Mouse (Mus musculus): ENCODE measurements at regions not wholly inside any gene's neighbourhood (a gene's known extent, or its start where the extent isn't known, plus 50 kb on each side); places are given as distances from the start of the nearest gene placed in this dataset.
"Not testable (repeated sequence)": the region's sequence is repeated elsewhere in the genome, so short reads cannot be mapped to it uniquely, and the experiment has no call there.

DNA sequence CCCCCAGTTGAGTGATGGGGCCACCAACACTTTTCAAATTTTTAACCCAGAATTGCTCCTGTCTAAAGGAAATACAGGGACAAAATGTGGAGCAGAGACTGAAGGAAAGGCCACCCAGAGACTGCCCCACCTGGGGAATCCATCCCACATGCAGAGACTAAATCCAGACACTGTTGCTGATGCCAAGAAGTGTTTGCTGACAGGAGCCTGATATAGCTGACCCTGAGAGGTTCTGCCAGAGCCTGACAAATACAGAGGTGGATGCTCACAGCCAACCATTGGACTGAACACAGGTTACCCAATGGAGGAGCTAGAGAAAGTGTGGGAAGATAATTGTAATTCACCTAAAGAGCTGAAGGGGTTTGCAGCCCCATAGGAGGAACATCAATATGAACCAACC, 126.6 kb upstream of the Nhs start:
- not testable (repeated sequence) for H3K9me3 ChIP-seq (replicated peaks; ENCODE audit: insufficient read depth, low read length); H3K27ac ChIP-seq (ENCODE audit: control insufficient read depth, low read depth, low read length); H3K9ac ChIP-seq (ENCODE audit: control insufficient read depth, low read depth, low read length, poor library complexity, severe bottlenecking); H3K4me3 ChIP-seq (ENCODE audit: control insufficient read depth in 1 of 2, insufficient read depth in 1 of 2, low read depth in 2 of 2, low read length in 2 of 2); H3K79me2 ChIP-seq (ENCODE audit: control insufficient read depth, insufficient read depth, low read length, poor library complexity); H3K27me3 ChIP-seq (ENCODE audit: control insufficient read depth in 1 of 2, insufficient read depth in 2 of 2, low read length in 2 of 2); DNase-seq (ENCODE audit: low read depth, low spot score)
- peaks cover 24 to 29% of the 10 kb centered on the region in 2 experiments for H3K4me1 ChIP-seq (ENCODE audit: control insufficient read depth in 1 of 2, insufficient read depth in 2 of 2, low read length in 2 of 2)
- H3K36me3 ChIP-seq (ENCODE audit: control insufficient read depth in 1 of 2, insufficient read depth in 2 of 2, low read length in 2 of 2): peaks cover 0 to 35% of the 10 kb centered on the region in 2 experiments; a peak in 2 of 4 replicates

DNA sequence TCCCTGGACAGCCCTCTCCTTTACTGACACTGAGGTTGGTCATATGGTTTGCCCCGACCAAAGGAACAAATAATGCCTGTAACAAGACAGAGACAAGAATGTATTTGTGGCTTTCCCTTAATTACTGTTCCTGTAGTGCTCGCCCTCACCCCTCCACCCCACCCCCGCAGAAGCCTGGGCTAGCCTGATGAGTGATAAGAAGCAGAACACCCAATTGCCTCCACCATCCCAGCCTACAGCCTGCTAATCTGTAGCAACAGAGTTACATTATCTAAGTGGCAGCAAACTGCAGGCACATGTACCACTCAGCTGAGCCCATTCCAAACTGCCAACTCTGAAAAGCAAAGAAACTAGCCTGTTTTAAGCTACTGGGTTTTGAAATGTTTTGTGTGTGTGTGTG, 124.7 kb upstream of the Nhs start:
- no peaks in the 10 kb centered on the region for H3K27me3 ChIP-seq (ENCODE audit: control insufficient read depth in 1 of 2, insufficient read depth in 2 of 2, low read length in 2 of 2)
- peaks cover 13 to 19% of the 10 kb centered on the region in 2 experiments for H3K4me1 ChIP-seq (ENCODE audit: control insufficient read depth in 1 of 2, insufficient read depth in 2 of 2, low read length in 2 of 2)
- DNase-seq (ENCODE audit: low read depth, low spot score): peak; percentile 96
- H3K4me3 ChIP-seq (ENCODE audit: control insufficient read depth in 1 of 2, insufficient read depth in 1 of 2, low read depth in 2 of 2, low read length in 2 of 2): peak overlapping the region; percentile 3 to 31; a peak in 3 of 4 replicates
- peaks cover 0 to 21% of the 10 kb centered on the region in 2 experiments; a peak in 2 of 4 replicates for H3K36me3 ChIP-seq (ENCODE audit: control insufficient read depth in 1 of 2, insufficient read depth in 2 of 2, low read length in 2 of 2)
- peak overlapping the region; percentile 96 for H3K27ac ChIP-seq (ENCODE audit: control insufficient read depth, low read depth, low read length)
- H3K9me3 ChIP-seq (replicated peaks; ENCODE audit: insufficient read depth, low read length): no peaks in the 10 kb centered on the region
- no peaks in the 10 kb centered on the region for H3K79me2 ChIP-seq (ENCODE audit: control insufficient read depth, insufficient read depth, low read length, poor library complexity)
- H3K9ac ChIP-seq (ENCODE audit: control insufficient read depth, low read depth, low read length, poor library complexity, severe bottlenecking): peak overlapping the region; percentile 21
- TF ChIP-seq BHLHE40 (IDR thresholded peaks at IDR 0.05; ENCODE audit: borderline replicate concordance, low read depth, low read length): peak; percentile 97
- 0 out of 2 replicates have a peak, but pooled peaks have one; percentile 41 for TF ChIP-seq POLR2AphosphoS2 (IDR thresholded peaks at IDR 0.05; ENCODE audit: low read length)
- TF ChIP-seq TBP (IDR thresholded peaks at IDR 0.05; ENCODE audit: low read depth, low read length): peak; percentile 45; the same call in 1 of the 2 replicates
- peak; percentile 97 for TF ChIP-seq MYB (IDR thresholded peaks at IDR 0.05; ENCODE audit: low read depth, low read length)
- TF ChIP-seq E2F4 (IDR thresholded peaks at IDR 0.05; ENCODE audit: borderline replicate concordance, low read depth, low read length): no peak
- TF ChIP-seq POLR2A (IDR thresholded peaks at IDR 0.05; ENCODE audit: control insufficient read depth in 1 of 2, insufficient read depth in 1 of 2, low read depth in 1 of 2, low read length in 2 of 2, poor library complexity in 1 of 2): peak; percentile 17 to 51; a peak in 2 of 4 replicates
- no peak for TF ChIP-seq RAD21 (IDR thresholded peaks at IDR 0.05; ENCODE audit: low read depth, low read length)
- no peak for TF ChIP-seq SMC3 (IDR thresholded peaks at IDR 0.05; ENCODE audit: low read depth, low read length)
- TF ChIP-seq SIN3A (IDR thresholded peaks at IDR 0.05; ENCODE audit: low read length): peak; percentile 88
- TF ChIP-seq NRF1 (IDR thresholded peaks at IDR 0.05; ENCODE audit: insufficient read depth, low read depth, low read length, poor library complexity, severe bottlenecking): no peak
- peak; percentile 70; the same call in 1 of the 2 replicates for TF ChIP-seq CHD2 (IDR thresholded peaks at IDR 0.05; ENCODE audit: low read length)
- TF ChIP-seq UBTF (IDR thresholded peaks at IDR 0.05; ENCODE audit: borderline replicate concordance, insufficient read depth, low read depth, low read length): 0 out of 2 replicates have a peak, but pooled peaks have one; percentile 45
- peak; percentile 67; the same call in 1 of the 2 replicates for TF ChIP-seq RCOR1 (IDR thresholded peaks at IDR 0.05; ENCODE audit: low read depth, low read length)
- TF ChIP-seq MAZ (IDR thresholded peaks at IDR 0.05; ENCODE audit: low read depth, low read length): peak; percentile 93
- TF ChIP-seq KAT2A (conservative IDR thresholded peaks at IDR 0.05; ENCODE audit: low read depth, low read length): no peak
- no peak for TF ChIP-seq CTCF (IDR thresholded peaks at IDR 0.05 in 2 of 3, conservative IDR thresholded peaks at IDR 0.05 in 1 of 3; ENCODE audit: control insufficient read depth in 1 of 3, insufficient read depth in 1 of 3, low read depth in 2 of 3, low read length in 3 of 3, poor library complexity in 1 of 3, severe bottlenecking in 1 of 3)
- TF ChIP-seq GATA1 (IDR thresholded peaks at IDR 0.05; ENCODE audit: low read depth, low read length): peak; percentile 100
- no peak for TF ChIP-seq ZKSCAN1 (IDR thresholded peaks at IDR 0.05; ENCODE audit: low read depth, low read length)
- TF ChIP-seq MAFK (IDR thresholded peaks at IDR 0.05; ENCODE audit: borderline replicate concordance, low read depth, low read length): no peak; the same call in 1 of the 2 replicates
- no peak for TF ChIP-seq GABPA (IDR thresholded peaks at IDR 0.05; ENCODE audit: low read depth, low read length)
- no peak for TF ChIP-seq ELF1 (IDR thresholded peaks at IDR 0.05; ENCODE audit: low read depth, low read length)
- TF ChIP-seq TCF12 (IDR thresholded peaks at IDR 0.05; ENCODE audit: low read depth, low read length): peak; percentile 99
- TF ChIP-seq MXI1 (IDR thresholded peaks at IDR 0.05; ENCODE audit: low read depth, low read length): peak; percentile 46; the same call in 1 of the 2 replicates
- no peak for TF ChIP-seq POLR2AphosphoS5 (IDR thresholded peaks at IDR 0.05; ENCODE audit: borderline replicate concordance, low read depth, low read length)
- no peak for TF ChIP-seq ZNF384 (IDR thresholded peaks at IDR 0.05; ENCODE audit: low read depth, low read length)
- TF ChIP-seq MAX (IDR thresholded peaks at IDR 0.05; ENCODE audit: low read length): peak; percentile 30; the same call in 1 of the 2 replicates
- TF ChIP-seq USF2 (IDR thresholded peaks at IDR 0.05; ENCODE audit: borderline replicate concordance in 1 of 2, insufficient read depth in 1 of 2, low read depth in 1 of 2, low read length in 2 of 2): no peak
- peak; percentile 40; the same call in 1 of the 2 replicates for TF ChIP-seq NELFE (IDR thresholded peaks at IDR 0.05; ENCODE audit: low read depth, low read length)
- TF ChIP-seq MEF2A (IDR thresholded peaks at IDR 0.05; ENCODE audit: extremely low read depth, insufficient replicate concordance, low read depth, low read length, poor library complexity, severe bottlenecking): no peak
- peak; percentile 99 for TF ChIP-seq ETS1 (IDR thresholded peaks at IDR 0.05; ENCODE audit: low read depth, low read length)
- TF ChIP-seq USF1 (IDR thresholded peaks at IDR 0.05; ENCODE audit: low read depth, low read length): peak; percentile 46; the same call in 1 of the 2 replicates

All from MEL (cell line).